In the genomic region with DNA sequence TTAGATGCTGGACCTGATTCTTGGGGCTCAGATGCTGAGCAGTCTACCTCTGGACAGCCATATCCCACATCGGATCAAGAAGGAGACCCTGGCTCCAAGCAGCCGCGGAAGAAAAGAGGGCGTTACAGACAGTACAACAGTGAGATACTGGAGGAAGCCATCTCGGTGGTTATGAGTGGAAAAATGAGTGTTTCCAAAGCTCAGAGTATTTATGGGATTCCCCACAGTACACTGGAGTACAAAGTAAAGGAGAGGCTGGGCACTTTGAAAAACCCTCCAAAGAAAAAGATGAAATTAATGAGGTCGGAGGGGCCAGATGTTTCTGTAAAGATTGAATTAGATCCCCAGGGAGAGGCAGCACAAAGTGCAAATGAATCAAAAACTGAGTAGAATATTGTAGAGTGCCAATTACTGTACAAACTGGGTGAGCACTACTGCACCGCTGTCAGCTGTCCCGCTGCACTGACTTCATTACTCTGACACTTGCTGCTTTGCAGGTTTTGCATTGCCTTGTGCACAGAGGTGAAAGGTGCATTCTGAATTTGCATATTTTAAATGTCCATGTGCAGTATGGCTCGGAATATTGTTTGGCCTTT, we compare ENCODE assay signal across 26 mouse cellular contexts. TPM values are rescaled to one million over a fixed set of nuclear protein-coding genes. Genes with fewer than 3 reads are reported as not detected.
DNase-seq lines count a peak whose midpoint lies in the region; ATAC-seq lines count a peak whose summit lies in the region.
"Had no signal": no experiment of that assay in that cellular context is flagged by ENCODE, and none has a peak within 500 bp of the region (broad histone marks: within the 10 kb centered on the region; RNA-seq: fewer than 3 reads in every experiment).

No protein-coding gene starts in this region.

- H3K9ac ChIP-seq in forebrain, embryonic 14.5 days (ENCODE audit: low read length): no peak overlapping the region
- H3K9ac ChIP-seq in midbrain, embryonic 13.5 days (replicated peaks): no peak overlapping the region
- H3K9ac ChIP-seq: embryonic facial prominence, embryonic 15.5 days; heart, embryonic 13.5 days; kidney, embryonic 15.5 days; limb, embryonic 12.5 days; liver, embryonic 15.5 days; lung, embryonic 14.5 days; neural tube, embryonic 12.5 days had no signal

- no peaks in the 10 kb centered on the region for H3K4me1 ChIP-seq in forebrain, embryonic 14.5 days (ENCODE audit: control insufficient read depth, insufficient read depth, low read length)
- peaks cover 10% of the 10 kb centered on the region; the same call in 1 of the 2 replicates for H3K4me1 ChIP-seq in forebrain, embryonic 10.5 days
- peaks cover 11% of the 10 kb centered on the region for H3K4me1 ChIP-seq in midbrain, embryonic 13.5 days (replicated peaks)
- H3K4me1 ChIP-seq in midbrain, embryonic 10.5 days: no peaks in the 10 kb centered on the region
- H3K4me1 ChIP-seq: embryonic facial prominence, embryonic 15.5 days; kidney, embryonic 15.5 days; liver, embryonic 15.5 days; neural tube, embryonic 12.5 days had no signal

- WGBS in forebrain, embryonic 14.5 days: 80% methylated on average over 9 of the region's 9 CpGs
- WGBS in forebrain, embryonic 10.5 days: 90% methylated on average over 9 of the region's 9 CpGs
- 73% methylated on average over 9 of the region's 9 CpGs for WGBS in midbrain, embryonic 13.5 days
- 94% methylated on average over 9 of the region's 9 CpGs for WGBS in midbrain, embryonic 10.5 days

- H3K9me3 ChIP-seq in forebrain, embryonic 14.5 days (replicated peaks; ENCODE audit: control insufficient read depth, low read length): no peaks in the 10 kb centered on the region
- H3K9me3 ChIP-seq in forebrain, embryonic 10.5 days: no peaks in the 10 kb centered on the region
- no peaks in the 10 kb centered on the region for H3K9me3 ChIP-seq in midbrain, embryonic 13.5 days
- no peaks in the 10 kb centered on the region for H3K9me3 ChIP-seq in midbrain, embryonic 10.5 days (replicated peaks)
- H3K9me3 ChIP-seq: embryonic facial prominence, embryonic 15.5 days; heart, embryonic 13.5 days; kidney, embryonic 15.5 days; limb, embryonic 12.5 days; liver, embryonic 15.5 days; neural tube, embryonic 12.5 days had no signal

- no peak; the same call in 1 of the 2 replicates for ATAC-seq in forebrain, embryonic 14.5 days
- peak; percentile 79 for ATAC-seq in midbrain, embryonic 13.5 days
- ATAC-seq in erythroblast, adult 5-6 weeks (replicated peaks; ENCODE audit: low FRiP score, poor library complexity, severe bottlenecking): 0 out of 2 replicates have a peak, but pooled peaks have one; percentile 33
- ATAC-seq: CD4-positive, CD25-positive, alpha-beta regulatory T cell, adult 4 months; inflammation-experienced regulatory T-cells, adult 6 months had no signal

- H3K4me2 ChIP-seq in forebrain, embryonic 14.5 days (ENCODE audit: low read length): no peak overlapping the region
- H3K4me2 ChIP-seq in midbrain, embryonic 13.5 days (replicated peaks): no peak overlapping the region
- H3K4me2 ChIP-seq: embryonic facial prominence, embryonic 15.5 days; heart, embryonic 13.5 days; kidney, embryonic 15.5 days; limb, embryonic 12.5 days; liver, embryonic 15.5 days; lung, embryonic 14.5 days; neural tube, embryonic 12.5 days had no signal

- no peaks in the 10 kb centered on the region for H3K27me3 ChIP-seq in forebrain, embryonic 14.5 days (replicated peaks; ENCODE audit: control insufficient read depth, insufficient read depth, low read length)
- no peaks in the 10 kb centered on the region for H3K27me3 ChIP-seq in forebrain, embryonic 10.5 days (ENCODE audit: poor library complexity, severe bottlenecking)
- H3K27me3 ChIP-seq in midbrain, embryonic 13.5 days: no peaks in the 10 kb centered on the region
- H3K27me3 ChIP-seq in midbrain, embryonic 10.5 days (ENCODE audit: low read depth, poor library complexity, severe bottlenecking): no peaks in the 10 kb centered on the region
- H3K27me3 ChIP-seq: embryonic facial prominence, embryonic 15.5 days; heart, embryonic 13.5 days; kidney, embryonic 15.5 days; limb, embryonic 12.5 days; liver, embryonic 15.5 days; neural tube, embryonic 12.5 days had no signal

- H3K36me3 ChIP-seq in forebrain, embryonic 14.5 days (ENCODE audit: control insufficient read depth, insufficient read depth, low read length): peaks cover 31% of the 10 kb centered on the region
- H3K36me3 ChIP-seq in forebrain, embryonic 10.5 days (replicated peaks): peaks cover 47% of the 10 kb centered on the region
- H3K36me3 ChIP-seq in midbrain, embryonic 13.5 days: peaks cover 23% of the 10 kb centered on the region
- peaks cover 39% of the 10 kb centered on the region for H3K36me3 ChIP-seq in midbrain, embryonic 10.5 days

- no peak overlapping the region for H3K27ac ChIP-seq in forebrain, embryonic 14.5 days (ENCODE audit: low read depth, low read length)
- H3K27ac ChIP-seq in forebrain, embryonic 10.5 days: no peak overlapping the region
- H3K27ac ChIP-seq in midbrain, embryonic 13.5 days: no peak overlapping the region
- H3K27ac ChIP-seq in midbrain, embryonic 10.5 days (replicated peaks): no peak overlapping the region
- H3K27ac ChIP-seq: embryonic facial prominence, embryonic 15.5 days; heart, embryonic 13.5 days; left cerebral cortex, adult 2 months; limb, embryonic 12.5 days; liver, embryonic 15.5 days; neural tube, embryonic 12.5 days had no signal

- no peak overlapping the region for H3K4me3 ChIP-seq in forebrain, embryonic 14.5 days (ENCODE audit: low read depth, low read length)
- H3K4me3 ChIP-seq in forebrain, embryonic 10.5 days: no peak overlapping the region
- H3K4me3 ChIP-seq in midbrain, embryonic 13.5 days (replicated peaks): no peak overlapping the region
- no peak overlapping the region for H3K4me3 ChIP-seq in midbrain, embryonic 10.5 days
- H3K4me3 ChIP-seq: embryonic facial prominence, embryonic 15.5 days; heart, embryonic 13.5 days; kidney, embryonic 15.5 days; left cerebral cortex, adult 2 months; limb, embryonic 12.5 days; liver, embryonic 15.5 days; neural tube, embryonic 12.5 days had no signal

- DNase-seq in forebrain, embryonic 14.5 days (ENCODE audit: low spot score): peak; percentile 4
- DNase-seq in forebrain, embryonic 10.5 days (ENCODE audit: extremely low spot score, low spot score): no peak
- no peak for DNase-seq in midbrain, embryonic 10.5 days (ENCODE audit: low spot score)
- DNase-seq in ovary, postnatal 10 days (ENCODE audit: low spot score): no peak
- no peak for DNase-seq in right cerebral cortex, adult 2 months (ENCODE audit: low spot score in 2 of 2)
- DNase-seq: adrenal gland, postnatal 25 days; cerebellum, adult 18-20 months; cerebellum, postnatal 10 days; heart, postnatal 10 days; kidney, adult 18-20 months; kidney, postnatal 25 days; lung, embryonic 14.5 days; lung, postnatal 14 days; right cerebral cortex, postnatal 14 days; thymus, postnatal 4 days had no signal

RNA-seq across cellular contexts. Expression of gene Gm340, which starts 23.2 kb away (rescaled TPM):
- 4.0 and 5.7 TPM in 2 replicates for polyA plus RNA-seq in forebrain, embryonic 14.5 days (2014; fragmentation: Nextera tagmentation; extraction: Ambion mirVana)
- 2.7 and 3.2 TPM in 2 replicates for polyA plus RNA-seq in forebrain, embryonic 10.5 days (2016; fragmentation: Nextera tagmentation; extraction: Ambion mirVana)
- 2.8 and 3.5 TPM in 2 replicates for polyA plus RNA-seq in midbrain, embryonic 13.5 days (2015; fragmentation: Nextera tagmentation; extraction: Ambion mirVana)
- polyA plus RNA-seq in midbrain, embryonic 10.5 days (2016; fragmentation: Nextera tagmentation; extraction: Ambion mirVana): 2.4 and 2.8 TPM in 2 replicates
- total RNA-seq in erythroblast, adult 5-6 weeks (2015; ENCODE audit: low replicate concordance): 20.7 and 20.9 TPM in 2 replicates
- total RNA-seq in erythroblast, adult 5-6 weeks (2017; ENCODE audit: low replicate concordance): 48.6 and 48.8 TPM in 2 replicates
